Mouse (Mus musculus): ENCODE data around the gene Pex11g.

DNA sequence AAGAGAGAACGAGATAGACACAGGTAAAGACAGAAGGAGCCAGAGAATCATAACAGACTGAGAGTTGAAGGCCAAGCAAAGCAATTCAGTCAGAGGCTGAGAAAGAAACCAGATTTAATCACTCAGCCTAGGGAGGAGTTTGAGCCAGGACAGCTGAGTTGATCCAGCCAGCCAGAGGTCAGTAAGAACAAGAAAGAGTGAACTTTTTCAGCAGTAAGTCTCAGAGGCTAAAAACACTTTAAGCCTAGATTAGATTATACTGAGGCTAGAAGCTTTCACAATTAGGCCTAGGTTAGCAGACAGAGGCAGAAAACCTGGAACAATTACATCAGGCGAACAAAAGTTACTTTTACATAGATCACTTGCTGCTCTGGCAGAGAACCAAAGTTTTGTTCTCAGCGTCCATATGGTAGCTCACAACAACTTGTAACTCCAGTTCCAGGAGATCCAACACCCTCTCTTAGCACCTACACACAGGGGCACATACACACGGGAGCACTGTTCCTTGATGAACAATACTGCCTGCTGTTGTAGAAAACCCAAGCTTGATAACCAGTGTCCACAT, 12.8 kb upstream of the Pex11g start:
- TF ChIP-seq POLR2A (IDR thresholded peaks at IDR 0.05; ENCODE audit: low read depth, low read length) = no peak
- TF ChIP-seq CTCF (conservative IDR thresholded peaks at IDR 0.05; ENCODE audit: insufficient read depth, insufficient read length, low read depth, low read length) = no peak
